Mouse (Mus musculus) embryonic facial prominence, embryonic 10.5 days (tissue): Measurements from ENCODE around the gene Rnf126. TPM values are rescaled to one million over a fixed set of nuclear protein-coding genes. Genes with fewer than 3 reads are reported as not detected.

Experiments used
- DNase-seq: peaks from one replicate; pipeline ENCODE4 v3.0.0-alpha.2; 2017; ENCODE audit warnings: low spot score
- H3K27ac ChIP-seq: fragments of 300-500 bp; sonication (generic); replicated peaks from 2 replicates; pipeline ENCODE4 v1.5.1; 2016; ENCODE audit warnings: mild to moderate bottlenecking
- H3K27me3 ChIP-seq: fragments of 300-500 bp; sonication (generic); replicated peaks from 2 replicates; pipeline ENCODE4 v1.6.1; 2016; ENCODE audit warnings: low read depth, mild to moderate bottlenecking; ENCODE audit not compliant: poor library complexity, severe bottlenecking
- H3K36me3 ChIP-seq: fragments of 300-500 bp; sonication (generic); replicated peaks from 2 replicates; pipeline ENCODE4 v1.6.1; 2016; ENCODE audit warnings: mild to moderate bottlenecking, moderate library complexity
- H3K4me1 ChIP-seq: fragments of 300-500 bp; sonication (generic); 2 replicates; pipeline ENCODE4 v1.6.1; 2016
- H3K4me3 ChIP-seq: fragments of 300-500 bp; sonication (generic); 2 replicates; pipeline ENCODE4 v1.5.1; 2016; ENCODE audit warnings: mild to moderate bottlenecking, moderate library complexity
- H3K9me3 ChIP-seq: fragments of 300-500 bp; sonication (generic); 2 replicates; pipeline ENCODE4 v1.6.1; 2016; ENCODE audit warnings: mild to moderate bottlenecking
- WGBS: fragments of 180-500 bp; shearing (Covaris S2); methylation state at CpG from one replicate; pipeline ENCODE4 v1.1.7; 2016; 5-methylcytosine and 5-hydroxymethylcytosine counted together
- polyA plus RNA-seq: library from polyadenylated mRNA; unstranded; fragments of >200 nt; fragmentation: Nextera tagmentation; extraction: Ambion mirVana; gene quantifications from 2 replicates; pipeline ENCODE4 v1.2.1, GENCODE M21; 2016

Gene Rnf126
- polyA plus RNA-seq, 1 experiment from 2014 or later, result 125 TPM

DNA sequence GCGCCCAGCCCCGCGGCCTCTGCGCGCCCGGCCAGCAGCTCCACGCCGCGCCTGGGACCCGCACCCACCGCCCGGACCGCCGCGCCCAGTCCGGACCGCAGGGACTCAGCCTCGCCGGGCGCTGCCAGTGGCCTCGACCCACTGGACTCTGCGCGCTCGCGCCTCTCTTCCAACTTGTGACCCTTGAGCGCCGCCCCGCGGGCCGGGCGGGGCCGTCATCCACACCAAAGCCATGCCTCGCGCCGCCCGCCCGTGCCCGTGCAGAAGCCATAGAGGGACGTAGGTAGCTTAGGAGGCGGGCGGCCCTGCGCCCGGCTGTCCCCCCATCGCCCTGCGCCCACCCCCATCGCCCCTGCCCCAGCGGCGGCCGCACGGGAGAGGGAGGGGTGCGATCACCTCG, 31.4 kb downstream of the Rnf126 start:
- Histone ChIP-seq H3K9me3 (peaks cover 53% of the 10 kb centered on the region), H3K27me3 (peaks cover 30% of the 10 kb centered on the region), H3K36me3 (peaks cover 78% of the 10 kb centered on the region), H3K4me1 (peaks cover 10% of the 10 kb centered on the region), H3K4me3 (peak overlapping the region; percentile 33), H3K27ac (no peak overlapping the region)
- WGBS, result 38% methylated on average over 52 of the region's 52 CpGs
- no peak for DNase-seq

DNA sequence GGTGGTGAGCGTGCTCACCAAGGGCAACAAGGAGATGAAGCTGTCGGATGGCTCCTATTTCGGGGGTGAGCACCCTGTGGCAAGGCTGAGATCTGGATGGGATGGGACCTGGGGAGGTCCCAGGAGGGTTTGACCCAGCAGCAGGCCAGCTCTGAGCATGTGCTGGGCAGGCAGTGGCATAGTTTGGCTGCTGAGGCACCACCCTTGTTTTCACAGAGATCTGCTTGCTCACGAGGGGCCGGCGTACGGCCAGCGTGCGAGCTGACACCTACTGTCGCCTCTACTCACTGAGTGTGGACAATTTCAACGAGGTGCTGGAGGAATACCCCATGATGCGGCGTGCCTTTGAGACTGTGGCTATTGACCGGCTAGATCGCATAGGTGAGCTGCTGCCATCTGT, 32.9 kb downstream of the Rnf126 start:
- Histone ChIP-seq H3K27ac (no peak overlapping the region), H3K4me1 (peaks cover 10% of the 10 kb centered on the region), H3K36me3 (peaks cover 63% of the 10 kb centered on the region), H3K9me3 (peaks cover 38% of the 10 kb centered on the region), H3K4me3 (no peak overlapping the region), H3K27me3 (peaks cover 30% of the 10 kb centered on the region)
- 95% methylated on average over 15 of the region's 15 CpGs for WGBS
- no peak for DNase-seq

DNA sequence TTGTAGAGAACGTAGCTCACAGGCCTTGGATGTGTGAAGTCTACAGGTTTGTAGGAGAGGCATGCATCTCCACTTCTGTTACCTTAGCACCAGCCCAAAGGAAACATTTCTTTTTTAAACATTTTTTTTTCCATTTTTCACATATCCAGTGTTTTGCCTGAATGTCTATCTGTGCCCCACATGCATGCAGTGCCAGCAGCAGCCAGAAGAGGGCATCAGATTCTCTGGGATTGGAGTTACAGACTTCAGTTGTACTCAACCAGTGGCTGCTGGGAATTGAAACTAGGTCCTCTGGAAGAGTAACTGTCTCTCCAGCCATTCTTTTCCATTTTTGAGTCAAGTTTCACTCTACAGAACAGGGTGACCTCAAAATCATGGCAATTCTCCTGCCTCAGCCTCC, 34.3 kb downstream of the Rnf126 start:
- H3K4me1 ChIP-seq, result peaks cover 10% of the 10 kb centered on the region
- WGBS, result 97% methylated on average over 1 of the region's 1 CpGs
- H3K9me3 ChIP-seq, result peaks cover 24% of the 10 kb centered on the region; the same call in 1 of the 2 replicates
- H3K4me3 ChIP-seq, result no peak overlapping the region; the same call in 1 of the 2 replicates
- H3K27ac ChIP-seq, result no peak overlapping the region
- no peak for DNase-seq
- peaks cover 30% of the 10 kb centered on the region for H3K27me3 ChIP-seq
- peaks cover 49% of the 10 kb centered on the region for H3K36me3 ChIP-seq

DNA sequence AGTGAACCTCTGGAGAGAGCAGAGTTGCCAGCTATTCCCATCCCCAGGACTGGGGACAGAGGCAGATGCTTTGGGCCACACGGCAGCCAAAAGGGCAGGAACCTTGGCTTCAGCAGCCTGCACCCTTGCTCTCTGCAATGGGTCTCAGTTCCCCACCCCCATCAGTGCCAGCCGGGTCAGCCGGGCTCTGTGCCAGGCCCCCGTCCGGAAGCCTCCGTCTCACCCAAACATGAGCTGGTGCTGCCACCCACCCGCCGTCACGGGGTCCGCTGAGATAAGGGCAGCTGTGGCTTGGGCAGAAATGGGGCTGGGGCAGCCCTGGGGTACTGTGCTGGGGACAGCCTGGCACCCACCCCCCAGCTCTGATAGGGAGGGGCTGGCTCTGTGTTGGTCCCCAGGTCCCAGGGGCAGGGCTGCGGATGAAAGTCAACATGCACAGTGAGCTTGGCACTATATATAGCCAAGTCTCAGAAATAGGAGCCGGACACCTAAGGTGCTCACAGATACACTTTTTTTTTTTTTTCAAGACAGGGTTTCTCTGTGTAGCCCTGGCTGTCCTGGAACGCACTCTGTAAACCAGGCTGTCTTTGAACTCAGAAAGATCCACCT, 37.3 kb downstream of the Rnf126 start:
- H3K4me3 ChIP-seq, result no peak overlapping the region
- H3K27me3 ChIP-seq, result peaks cover 3% of the 10 kb centered on the region; the same call in 1 of the 2 replicates
- 0 out of 2 replicates have a peak, but pooled peaks cover 3% of the 10 kb centered on the region for H3K4me1 ChIP-seq
- H3K36me3 ChIP-seq, result peaks cover 19% of the 10 kb centered on the region
- WGBS, result 89% methylated on average over 13 of the region's 13 CpGs
- DNase-seq, result no peak
- no peak overlapping the region for H3K27ac ChIP-seq
- no peaks in the 10 kb centered on the region; the same call in 1 of the 2 replicates for H3K9me3 ChIP-seq

DNA sequence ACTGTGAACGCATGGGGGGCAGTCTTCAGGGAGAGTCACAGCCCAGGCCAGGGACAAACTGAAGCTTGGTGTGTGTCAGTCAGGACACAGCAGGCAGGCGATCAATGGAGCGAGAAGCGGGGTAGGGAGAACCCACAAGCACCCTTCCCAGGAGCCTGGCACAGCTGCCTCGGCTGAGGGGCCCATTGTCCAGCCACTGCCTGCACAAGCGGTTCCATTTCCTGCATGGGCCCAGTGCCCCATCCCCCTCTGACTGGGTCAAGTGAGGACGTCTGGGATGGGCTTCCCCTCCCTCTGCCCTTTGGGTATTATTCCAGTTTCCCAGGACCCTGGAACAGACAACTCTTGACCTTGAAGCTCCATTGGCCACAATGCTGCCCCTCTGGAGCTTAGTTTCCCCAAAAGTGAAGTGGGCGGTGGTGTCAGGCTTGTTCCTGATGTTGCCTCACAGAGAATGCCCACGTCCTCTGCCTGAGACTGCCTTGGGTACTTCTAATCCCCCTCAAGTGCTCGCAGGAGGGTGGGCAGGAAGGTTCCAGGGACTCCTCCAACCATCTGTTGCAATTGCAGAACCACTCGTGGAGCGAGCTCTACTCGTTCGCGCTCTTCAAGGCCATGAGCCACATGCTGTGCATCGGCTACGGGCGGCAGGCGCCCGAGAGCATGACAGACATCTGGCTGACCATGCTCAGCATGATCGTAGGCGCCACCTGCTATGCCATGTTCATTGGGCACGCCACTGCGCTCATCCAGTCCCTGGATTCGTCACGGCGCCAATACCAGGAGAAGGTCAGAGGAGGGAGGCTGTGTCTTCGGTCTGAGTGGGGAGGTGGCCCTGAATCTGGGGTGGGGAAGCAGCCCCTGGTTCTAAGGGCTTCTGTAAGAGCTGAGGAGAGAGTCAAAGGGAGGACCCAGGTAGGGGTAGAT, 38.2 kb downstream of the Rnf126 start:
- Histone ChIP-seq H3K36me3 (peaks cover 10% of the 10 kb centered on the region), H3K9me3 (no peaks in the 10 kb centered on the region), H3K27ac (no peak overlapping the region), H3K27me3 (no peaks in the 10 kb centered on the region), H3K4me1 (0 out of 2 replicates have a peak, but pooled peaks cover 3% of the 10 kb centered on the region), H3K4me3 (no peak overlapping the region)
- 72% methylated on average over 28 of the region's 28 CpGs for WGBS
- DNase-seq, result no peak

- 26% methylated on average over 11 of the region's 11 CpGs for WGBS
- Histone ChIP-seq H3K27me3 (no peaks in the 10 kb centered on the region), H3K9me3 (no peaks in the 10 kb centered on the region), H3K36me3 (no peaks in the 10 kb centered on the region), H3K27ac (no peak overlapping the region), H3K4me3 (no peak overlapping the region), H3K4me1 (0 out of 2 replicates have a peak, but pooled peaks cover 3% of the 10 kb centered on the region)
- DNase-seq, result peak; percentile 62
Measured at GRCm38 (mm10) chr10:79726090-79726489, 40.7 kb downstream of the Rnf126 start.

DNA sequence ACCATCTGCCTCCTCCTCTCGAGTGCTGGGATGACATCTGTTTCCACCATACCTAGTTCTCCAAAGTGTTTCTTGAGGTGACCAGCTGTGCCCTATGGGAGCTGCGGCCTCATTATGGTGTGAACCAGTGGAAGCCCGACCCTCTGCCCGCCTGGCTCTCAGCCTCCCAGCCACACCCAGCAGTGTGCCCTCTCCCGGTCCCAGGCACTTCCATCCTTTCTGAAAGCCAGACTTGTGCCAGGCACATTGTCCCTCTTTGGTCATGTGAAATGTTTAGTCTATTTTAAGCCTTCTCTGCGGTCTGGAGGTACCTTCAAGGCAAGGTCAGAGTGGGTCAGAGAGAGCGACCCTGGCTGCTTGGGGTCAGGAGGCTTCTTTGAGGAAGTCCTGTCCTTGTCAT, 43.1 kb downstream of the Rnf126 start:
- DNase-seq, result no peak
- 83% methylated on average over 7 of the region's 7 CpGs for WGBS
- no peak overlapping the region for H3K27ac ChIP-seq
- H3K4me1 ChIP-seq, result 0 out of 2 replicates have a peak, but pooled peaks cover 3% of the 10 kb centered on the region
- H3K27me3 ChIP-seq, result peaks cover 16% of the 10 kb centered on the region
- no peaks in the 10 kb centered on the region for H3K36me3 ChIP-seq
- H3K4me3 ChIP-seq, result no peak overlapping the region
- no peaks in the 10 kb centered on the region for H3K9me3 ChIP-seq

DNA sequence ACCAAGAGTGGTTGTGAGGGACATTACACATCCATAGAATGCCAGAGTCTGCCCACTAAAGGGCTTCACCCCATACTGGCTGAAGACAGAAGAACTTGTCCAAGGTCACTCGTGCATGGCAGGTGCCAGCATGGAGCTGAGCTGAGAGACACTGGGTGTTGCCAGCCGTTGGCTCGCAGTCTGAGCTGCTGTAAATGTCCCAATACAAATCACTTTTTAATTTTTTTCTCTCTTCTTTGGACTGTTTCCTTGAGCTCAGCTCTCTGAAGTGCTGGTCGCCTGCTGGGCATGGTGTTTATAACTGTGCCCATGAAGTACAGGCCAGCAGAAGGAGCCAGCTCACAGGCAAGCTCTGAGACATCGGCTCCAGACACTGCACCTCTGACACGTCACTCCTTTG, 43.7 kb downstream of the Rnf126 start:
- WGBS, result 71% methylated on average over 6 of the region's 6 CpGs
- Histone ChIP-seq H3K4me3 (no peak overlapping the region), H3K36me3 (no peaks in the 10 kb centered on the region), H3K9me3 (no peaks in the 10 kb centered on the region), H3K4me1 (peaks cover 3% of the 10 kb centered on the region; the same call in 1 of the 2 replicates), H3K27ac (no peak overlapping the region), H3K27me3 (peaks cover 23% of the 10 kb centered on the region)
- no peak for DNase-seq

GRCm38 (mm10) chr10:79721089-79721488, 45.7 kb downstream of the Rnf126 start:
- 79% methylated on average over 5 of the region's 5 CpGs for whole genome bisulfite sequencing
- no peak for DNase-seq
- Histone ChIP-seq H3K9me3 (no peaks in the 10 kb centered on the region), H3K36me3 (no peaks in the 10 kb centered on the region), H3K27ac (no peak overlapping the region), H3K4me3 (no peak overlapping the region), H3K4me1 (peaks cover 20% of the 10 kb centered on the region), H3K27me3 (peaks cover 42% of the 10 kb centered on the region)

DNA sequence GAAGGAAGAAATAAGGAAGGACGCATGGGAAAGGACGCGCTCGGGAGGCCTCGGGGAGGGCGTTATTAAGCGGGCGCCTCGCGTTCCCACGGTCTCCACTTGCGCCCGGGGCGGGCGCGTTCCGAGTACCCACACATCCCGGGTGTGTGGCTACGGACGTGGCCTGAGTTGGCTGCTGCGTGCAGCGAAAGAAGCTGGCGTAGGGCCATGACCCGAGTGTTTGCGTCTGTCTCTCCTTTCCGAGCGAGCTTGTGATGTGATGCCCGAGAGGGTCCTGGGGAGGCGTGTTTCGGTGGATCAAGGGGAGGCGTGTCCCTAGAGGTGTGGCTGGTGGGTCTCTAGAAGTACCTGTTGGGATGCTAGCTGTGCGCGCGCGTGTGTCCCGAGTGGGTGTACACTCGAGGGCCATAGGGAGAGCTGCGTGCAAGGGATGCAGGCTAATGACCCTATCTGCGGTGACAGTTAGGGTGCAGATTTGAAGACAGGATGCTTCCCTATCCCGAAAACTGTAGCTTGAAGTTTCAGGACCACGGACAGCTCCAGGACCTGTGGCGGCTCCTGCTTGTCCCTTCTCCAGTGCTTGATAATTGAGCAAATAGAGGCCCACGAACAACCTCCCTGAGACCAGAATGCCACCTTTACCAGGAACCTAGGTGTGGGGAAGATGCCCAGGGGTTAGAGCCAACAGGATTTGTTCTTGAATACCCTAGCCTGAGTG, 49.0 kb downstream of the Rnf126 start:
- WGBS, result 5% methylated on average over 43 of the region's 43 CpGs
- H3K36me3 ChIP-seq, result peaks cover 2% of the 10 kb centered on the region; the same call in 1 of the 2 replicates
- no peak overlapping the region for H3K27ac ChIP-seq
- peak overlapping the region; percentile 66 for H3K4me3 ChIP-seq
- peaks cover 20% of the 10 kb centered on the region for H3K4me1 ChIP-seq
- no peaks in the 10 kb centered on the region for H3K9me3 ChIP-seq
- DNase-seq, result peak; percentile 87
- peaks cover 71% of the 10 kb centered on the region for H3K27me3 ChIP-seq

DNA sequence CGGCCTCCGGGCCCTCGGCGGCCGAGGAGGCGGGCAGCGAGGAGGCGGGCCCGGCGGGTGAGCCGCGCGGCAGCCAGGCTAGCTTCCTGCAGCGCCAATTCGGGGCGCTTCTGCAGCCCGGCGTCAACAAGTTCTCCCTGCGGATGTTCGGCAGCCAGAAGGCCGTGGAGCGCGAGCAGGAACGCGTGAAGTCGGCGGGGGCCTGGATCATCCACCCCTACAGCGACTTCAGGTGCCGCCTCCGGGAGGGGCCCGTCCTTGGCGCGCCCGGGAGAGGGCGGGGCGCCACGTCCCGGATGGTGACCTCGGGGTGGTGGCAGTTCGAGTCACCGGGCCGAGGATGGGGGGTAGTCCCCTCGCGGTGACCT, 49.8 kb downstream of the Rnf126 start:
- peaks cover 71% of the 10 kb centered on the region for H3K27me3 ChIP-seq
- WGBS, result under 1% methylated on average over 44 of the region's 44 CpGs

GRCm38 (mm10) chr10:79716254-79716987, 50.3 kb downstream of the Rnf126 start, which contains the start of gene Hcn2:
Gene Hcn2 (plus strand): TSS chr10:79716634.
- H3K27ac ChIP-seq, result no peak within 1 kb of the TSS

More for the DNA sequence above, 49.8 kb downstream of the Rnf126 start:
- no peak for DNase-seq
- Histone ChIP-seq H3K27ac (no peak overlapping the region), H3K9me3 (no peaks in the 10 kb centered on the region), H3K36me3 (peaks cover 10% of the 10 kb centered on the region), H3K4me1 (peaks cover 20% of the 10 kb centered on the region), H3K4me3 (peak overlapping the region; percentile 66)

More at GRCm38 (mm10) chr10:79716254-79716987, 50.3 kb downstream of the Rnf126 start, which contains the start of gene Hcn2:
- 3% methylated on average over 90 of the region's 91 CpGs for WGBS
- Histone ChIP-seq H3K9me3 (no peaks in the 10 kb centered on the region), H3K4me1 (peaks cover 20% of the 10 kb centered on the region), H3K4me3 (peak within 1 kb of the TSS; percentile 66), H3K36me3 (peaks cover 15% of the 10 kb centered on the region), H3K27me3 (peaks cover 71% of the 10 kb centered on the region)
- peak; percentile 44 for DNase-seq
